Mouse (Mus musculus): ENCODE measurements around the gene Zfp964. TPM values are rescaled to one million over a fixed set of nuclear protein-coding genes. Genes with fewer than 3 reads are reported as not detected.
A peak's percentile ranks its signal among the peaks of the same experiment; 100 is the strongest.
"Not testable (repeated sequence)": the region's sequence is repeated elsewhere in the genome, so short reads cannot be mapped to it uniquely, and the experiment has no call there.

The Zfp964 gene
- polyA plus RNA-seq, 1 experiment from 2014 or later = 2.8 TPM

DNA sequence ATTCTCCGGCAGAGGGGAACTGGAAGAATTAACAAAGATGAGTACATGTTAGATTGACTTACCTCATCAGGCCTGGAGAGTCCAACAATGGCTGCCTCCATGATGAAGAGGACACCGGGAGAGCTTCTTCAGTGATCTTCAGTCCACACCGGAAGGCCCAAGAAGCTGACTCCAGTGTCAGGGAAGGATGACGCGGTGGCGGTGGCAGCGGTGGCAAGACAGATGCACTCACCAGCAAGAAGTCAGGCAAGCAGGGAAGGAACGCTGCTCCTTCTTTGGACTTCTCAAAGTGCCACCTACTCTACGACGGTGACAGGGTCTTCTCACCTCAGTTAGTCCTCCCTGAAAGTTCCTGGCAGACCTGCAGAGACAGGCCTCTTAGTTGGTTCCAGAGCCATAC is 56.3 kb downstream of the Zfp964 start, which contains the start of gene Zfp869:
Zfp869 (minus strand) TSS at position 101 of the 400 bp plus-strand sequence.
- WGBS = 95% methylated on average over 10 of the region's 10 CpGs
- not testable (repeated sequence) for H3K4me1 ChIP-seq (replicated peaks; ENCODE audit: control insufficient read depth, insufficient read depth, low read length); H3K27ac ChIP-seq (ENCODE audit: low read depth, low read length); DNase-seq (ENCODE audit: low spot score); H3K4me3 ChIP-seq (ENCODE audit: low read depth, low read length); H3K4me2 ChIP-seq (ENCODE audit: low read depth, low read length, severe bottlenecking); H3K9ac ChIP-seq (ENCODE audit: low read length); H3K27me3 ChIP-seq (ENCODE audit: control insufficient read depth, insufficient read depth, low read length); H3K9me3 ChIP-seq (ENCODE audit: control insufficient read depth, low read length); ATAC-seq (replicated peaks; ENCODE audit: low FRiP score)
- peaks cover 33% of the 10 kb centered on the region for H3K36me3 ChIP-seq (ENCODE audit: control insufficient read depth, insufficient read depth, low read length)

GRCm38 (mm10) chr8:69713516-69713915 is 59.2 kb downstream of the Zfp964 start:
- DNase-seq (ENCODE audit: low spot score) (no peak), ATAC-seq (replicated peaks; ENCODE audit: low FRiP score) (no peak)
- peaks cover 7% of the 10 kb centered on the region for H3K36me3 ChIP-seq (ENCODE audit: control insufficient read depth, insufficient read depth, low read length)
- WGBS = 93% methylated on average over 8 of the region's 8 CpGs
- no peak overlapping the region for H3K9ac ChIP-seq (ENCODE audit: low read length)
- peaks cover 5% of the 10 kb centered on the region for H3K4me1 ChIP-seq (replicated peaks; ENCODE audit: control insufficient read depth, insufficient read depth, low read length)
- no peak overlapping the region for H3K27ac ChIP-seq (ENCODE audit: low read depth, low read length)
- no peak overlapping the region for H3K4me3 ChIP-seq (ENCODE audit: low read depth, low read length)
- H3K4me2 ChIP-seq (ENCODE audit: low read depth, low read length, severe bottlenecking) = no peak overlapping the region
- H3K27me3 ChIP-seq (ENCODE audit: control insufficient read depth, insufficient read depth, low read length) = no peaks in the 10 kb centered on the region
- no peaks in the 10 kb centered on the region for H3K9me3 ChIP-seq (ENCODE audit: control insufficient read depth, low read length)

DNA sequence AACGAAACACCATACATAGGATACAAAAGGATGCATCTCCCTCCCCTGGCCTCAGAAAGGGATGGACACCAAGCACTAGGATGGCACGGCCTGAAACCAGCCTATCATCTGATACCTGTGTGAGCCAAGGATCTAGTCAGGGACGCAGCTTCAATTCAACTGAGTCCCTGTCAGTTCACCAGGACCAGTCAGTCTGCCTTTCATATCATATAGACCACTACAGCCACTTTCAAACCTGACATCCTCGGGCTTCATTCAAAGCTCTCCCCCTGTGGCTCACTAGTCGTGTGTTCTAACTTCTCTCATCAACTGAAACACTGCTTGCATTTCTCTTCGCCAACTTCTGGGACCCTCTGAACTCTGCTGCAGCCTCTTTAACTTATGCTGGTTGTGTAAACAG is 61.1 kb downstream of the Zfp964 start:
- H3K4me2 ChIP-seq (ENCODE audit: low read depth, low read length, severe bottlenecking) = peak overlapping the region; percentile 51

More for the DNA sequence above, 61.1 kb downstream of the Zfp964 start:
- no peak for ATAC-seq (replicated peaks; ENCODE audit: low FRiP score)
- peaks cover 5% of the 10 kb centered on the region for H3K4me1 ChIP-seq (replicated peaks; ENCODE audit: control insufficient read depth, insufficient read depth, low read length)
- H3K9me3 ChIP-seq (ENCODE audit: control insufficient read depth, low read length) = no peaks in the 10 kb centered on the region
- no peak overlapping the region; the same call in 1 of the 2 replicates for H3K9ac ChIP-seq (ENCODE audit: low read length)
- 85% methylated on average over 6 of the region's 6 CpGs for WGBS
- H3K4me3 ChIP-seq (ENCODE audit: low read depth, low read length) = peak overlapping the region; percentile 96
- no peak for DNase-seq (ENCODE audit: low spot score)
- no peaks in the 10 kb centered on the region for H3K27me3 ChIP-seq (ENCODE audit: control insufficient read depth, insufficient read depth, low read length)
- no peaks in the 10 kb centered on the region; the same call in 1 of the 2 replicates for H3K36me3 ChIP-seq (ENCODE audit: control insufficient read depth, insufficient read depth, low read length)
- no peak overlapping the region for H3K27ac ChIP-seq (ENCODE audit: low read depth, low read length)

Other genes with a start within 250 kb of the Zfp964 start
- not detected in 2 replicates for gene Gm9495, start 200.9 kb upstream of the Zfp964 start, polyA plus RNA-seq (2014; fragmentation: Nextera tagmentation; extraction: Ambion mirVana)
- not detected in 2 replicates for gene Gm7697, start 131.5 kb upstream of the Zfp964 start, polyA plus RNA-seq (2014; fragmentation: Nextera tagmentation; extraction: Ambion mirVana)
- gene Zfp868, start 28.9 kb upstream of the Zfp964 start, polyA plus RNA-seq (2014; fragmentation: Nextera tagmentation; extraction: Ambion mirVana) = 35.6 and 37.7 TPM in 2 replicates
- gene Zfp869, start 56.2 kb downstream of the Zfp964 start, polyA plus RNA-seq (2014; fragmentation: Nextera tagmentation; extraction: Ambion mirVana) = 31.6 and 37.8 TPM in 2 replicates
- 5.8 and 8.2 TPM in 2 replicates for gene Zfp963, start 95.5 kb downstream of the Zfp964 start, polyA plus RNA-seq (2014; fragmentation: Nextera tagmentation; extraction: Ambion mirVana)
- gene Gm20422, start 120.4 kb downstream of the Zfp964 start, polyA plus RNA-seq (2014; fragmentation: Nextera tagmentation; extraction: Ambion mirVana) = 0.68 and 0.91 TPM in 2 replicates
- gene Atp13a1, start 136.7 kb downstream of the Zfp964 start, polyA plus RNA-seq (2014; fragmentation: Nextera tagmentation; extraction: Ambion mirVana) = 53.6 and 58.4 TPM in 2 replicates
- gene Zfp866, start 136.7 kb downstream of the Zfp964 start, polyA plus RNA-seq (2014; fragmentation: Nextera tagmentation; extraction: Ambion mirVana) = 45.0 and 45.8 TPM in 2 replicates
- gene Gmip, start 154.2 kb downstream of the Zfp964 start, polyA plus RNA-seq (2014; fragmentation: Nextera tagmentation; extraction: Ambion mirVana) = 9.9 and 11.0 TPM in 2 replicates
- gene Lpar2, start 167.9 kb downstream of the Zfp964 start, polyA plus RNA-seq (2014; fragmentation: Nextera tagmentation; extraction: Ambion mirVana) = 1.1 and 1.3 TPM in 2 replicates
- gene Pbx4, start 178.0 kb downstream of the Zfp964 start, polyA plus RNA-seq (2014; fragmentation: Nextera tagmentation; extraction: Ambion mirVana) = 48.7 and 50.3 TPM in 2 replicates
- gene Cilp2, start 233.2 kb downstream of the Zfp964 start, polyA plus RNA-seq (2014; fragmentation: Nextera tagmentation; extraction: Ambion mirVana) = 0.20 and 0.35 TPM in 2 replicates
- gene Tssk6, start 247.7 kb downstream of the Zfp964 start, polyA plus RNA-seq (2014; fragmentation: Nextera tagmentation; extraction: Ambion mirVana) = 5.2 and 6.0 TPM in 2 replicates
- 153 and 155 TPM in 2 replicates for gene Ndufa13, start 248.1 kb downstream of the Zfp964 start, polyA plus RNA-seq (2014; fragmentation: Nextera tagmentation; extraction: Ambion mirVana)
- gene Yjefn3, start 248.2 kb downstream of the Zfp964 start, polyA plus RNA-seq (2014; fragmentation: Nextera tagmentation; extraction: Ambion mirVana) = 4.0 and 4.4 TPM in 2 replicates